Mouse (Mus musculus): Measurements from ENCODE around the gene Eppin.

Eppin gene

DNA sequence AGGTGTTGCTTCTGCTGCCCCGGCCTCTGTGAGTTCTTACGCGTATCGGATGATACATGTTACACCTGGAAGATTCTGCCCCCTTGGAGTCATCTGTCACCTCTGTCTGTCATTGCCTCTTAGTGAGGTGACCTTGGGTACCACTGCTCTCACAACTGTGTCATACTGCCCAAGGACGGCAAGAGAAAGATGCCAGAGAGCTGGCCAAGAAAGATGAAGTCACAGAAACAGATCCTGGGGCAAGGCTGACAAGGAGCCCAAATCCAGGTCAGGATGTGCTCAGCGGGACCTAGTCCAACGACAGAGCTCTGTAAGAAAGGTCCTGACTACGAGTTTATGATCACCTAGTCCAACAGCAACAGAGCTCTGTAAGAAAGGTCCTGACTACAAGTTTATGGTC is 33.3 kb downstream of the Eppin start:
- DNase-seq (ENCODE audit: low spot score): no peak

DNA sequence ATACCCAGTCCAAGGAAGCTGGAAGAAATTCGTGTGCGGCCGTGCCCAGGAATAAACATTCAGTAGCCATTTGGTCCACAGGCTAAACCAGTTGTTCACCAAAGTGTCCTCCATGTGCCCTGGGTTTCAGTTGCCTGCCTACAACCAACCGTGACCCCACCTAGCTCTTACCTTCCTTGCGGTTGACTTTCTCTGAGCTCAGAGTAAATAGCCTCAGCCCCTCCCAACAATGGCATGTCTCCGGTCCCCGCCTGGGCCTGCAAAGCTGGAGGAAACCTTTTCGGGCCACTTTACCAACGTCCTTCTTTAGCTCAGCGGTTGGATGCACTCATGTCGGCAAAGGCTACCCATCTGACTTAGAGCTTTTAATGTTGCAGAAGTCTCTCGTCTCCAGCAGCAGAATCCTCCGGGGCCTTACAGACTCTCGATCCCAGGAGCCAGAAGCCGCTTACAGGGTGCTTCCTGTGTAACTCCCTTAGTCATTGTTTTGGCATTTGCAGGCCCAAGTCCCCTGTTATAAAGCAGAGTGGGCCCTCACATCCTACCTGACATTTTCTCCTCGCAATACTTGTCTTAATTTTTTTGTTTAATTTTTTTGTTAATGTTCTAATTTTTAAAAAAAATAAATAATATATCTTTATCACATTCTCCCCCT is 34.3 kb downstream of the Eppin start:
- no peak for DNase-seq (ENCODE audit: low spot score)

DNA sequence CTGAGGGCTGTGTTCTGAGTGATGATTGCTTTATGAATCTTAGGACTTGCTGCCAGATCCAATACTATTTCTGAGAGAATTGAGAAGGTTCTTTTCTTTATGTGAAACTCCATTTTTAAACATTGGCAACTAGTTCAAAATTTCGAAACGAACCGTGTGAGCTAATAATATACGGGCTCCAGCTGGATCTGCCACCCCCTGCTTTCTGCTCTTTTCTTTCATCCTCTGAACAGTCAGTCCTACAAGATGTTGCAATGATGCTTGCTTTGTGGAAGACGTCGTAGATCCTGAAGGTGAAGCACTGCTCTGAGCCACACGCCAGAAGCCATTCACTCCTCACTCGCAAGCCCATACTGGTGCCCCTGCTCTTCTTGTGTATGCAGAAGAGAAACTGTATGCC is 35.0 kb downstream of the Eppin start:
- DNase-seq (ENCODE audit: low spot score): no peak

DNA sequence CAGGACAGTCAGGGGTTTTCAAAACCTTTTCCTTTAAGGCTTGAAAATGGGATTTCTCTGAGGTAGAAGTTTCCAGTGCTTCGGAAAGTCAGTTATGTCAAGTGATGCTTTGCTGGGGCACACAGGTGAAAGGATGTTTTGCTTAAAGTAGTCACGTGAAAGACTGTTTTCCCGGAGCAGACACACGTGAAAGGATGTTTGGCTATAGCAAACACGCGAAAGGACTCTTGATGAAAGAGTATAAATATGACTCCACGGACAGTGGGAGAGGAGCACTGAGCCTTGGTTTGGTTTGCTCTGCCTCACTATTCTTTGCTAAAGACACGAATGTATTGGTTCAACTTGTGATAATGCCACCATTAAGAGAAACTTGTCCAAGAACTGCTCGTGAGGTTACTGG is 41.9 kb downstream of the Eppin start:
- no peak for DNase-seq (ENCODE audit: low spot score)

DNA sequence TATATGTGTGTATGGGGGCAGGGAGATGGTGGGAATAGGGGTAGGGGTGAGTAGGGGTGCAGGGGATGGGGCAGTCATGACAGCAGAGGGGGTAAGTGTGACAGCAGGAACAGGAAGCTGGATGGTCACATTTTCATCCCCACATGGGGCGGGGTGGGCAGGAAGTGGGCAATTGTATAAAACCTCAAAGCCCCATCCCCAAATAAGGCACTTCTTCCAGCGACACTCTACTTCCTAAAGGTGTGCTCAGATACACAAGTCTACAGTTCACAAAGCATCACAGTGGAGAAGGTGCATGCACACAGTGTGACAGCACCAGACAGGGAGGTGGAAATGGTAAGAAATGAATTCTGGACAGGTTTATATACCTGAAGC is 42.5 kb downstream of the Eppin start:
- DNase-seq (ENCODE audit: low spot score): no peak

DNA sequence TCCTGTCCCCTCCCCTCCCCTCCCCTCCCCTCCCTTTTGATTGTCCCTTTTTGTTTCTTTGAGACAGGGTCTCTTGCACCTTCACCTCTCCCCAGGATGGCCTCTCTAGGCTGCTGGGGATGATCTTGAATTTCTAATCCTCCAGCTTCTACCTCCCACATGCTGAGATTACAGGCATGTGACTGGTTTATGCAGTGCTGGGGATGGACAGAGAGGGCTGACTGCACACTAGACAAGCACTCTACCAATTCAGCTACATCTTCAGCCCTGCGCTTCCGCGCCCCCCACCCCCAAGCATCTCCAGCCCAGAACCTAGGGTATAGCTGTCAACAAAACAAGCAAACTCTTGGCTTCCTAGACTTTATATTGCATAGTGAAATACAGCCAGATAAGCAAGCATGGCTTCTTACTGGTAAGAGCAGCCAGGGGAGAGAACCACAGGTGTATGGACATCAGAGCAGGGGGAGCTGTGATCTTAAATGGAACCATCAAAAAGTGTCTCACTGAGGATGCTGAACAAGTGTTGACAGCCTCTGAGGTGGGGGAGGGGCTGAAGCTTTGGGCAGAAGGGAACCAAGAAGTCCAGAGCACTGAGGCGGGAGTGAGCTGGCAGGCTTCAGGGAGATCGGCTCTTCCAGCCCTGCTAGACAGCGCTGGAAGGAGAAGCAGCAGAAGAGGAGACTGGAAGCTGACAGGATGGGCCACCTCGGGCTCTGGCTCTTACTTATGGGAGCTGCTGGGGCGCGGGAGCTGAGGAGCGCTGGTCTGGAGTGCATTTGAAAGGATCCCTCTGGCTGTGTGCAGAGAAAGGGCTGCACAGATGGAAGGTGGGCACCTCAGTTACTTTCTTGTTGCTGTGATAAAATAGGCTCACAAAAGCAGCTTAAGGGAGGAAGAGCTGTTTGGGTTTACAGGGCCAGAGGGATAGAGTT is 43.2 kb downstream of the Eppin start:
- no peak for DNase-seq (ENCODE audit: low spot score)

DNA sequence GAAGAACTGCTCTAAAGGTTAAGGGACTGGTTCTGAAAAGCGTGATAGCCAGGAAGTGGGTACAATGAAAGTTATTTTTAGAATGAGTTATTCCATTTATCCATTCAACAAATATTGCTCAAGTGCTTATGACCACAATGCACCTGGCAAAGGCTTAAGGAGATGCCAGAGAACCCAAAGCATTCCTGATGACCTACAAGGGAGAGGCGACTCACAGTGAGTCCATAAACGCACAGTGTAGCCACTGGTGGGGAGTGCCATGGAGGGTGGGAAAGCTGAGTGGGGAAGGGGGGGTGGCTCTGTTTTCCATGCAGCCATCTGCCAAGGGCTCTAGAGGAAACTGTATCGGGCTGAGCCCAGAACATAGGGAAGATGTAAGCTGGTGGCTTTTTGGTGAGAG is 44.1 kb downstream of the Eppin start:
- DNase-seq (ENCODE audit: low spot score): no peak

DNA sequence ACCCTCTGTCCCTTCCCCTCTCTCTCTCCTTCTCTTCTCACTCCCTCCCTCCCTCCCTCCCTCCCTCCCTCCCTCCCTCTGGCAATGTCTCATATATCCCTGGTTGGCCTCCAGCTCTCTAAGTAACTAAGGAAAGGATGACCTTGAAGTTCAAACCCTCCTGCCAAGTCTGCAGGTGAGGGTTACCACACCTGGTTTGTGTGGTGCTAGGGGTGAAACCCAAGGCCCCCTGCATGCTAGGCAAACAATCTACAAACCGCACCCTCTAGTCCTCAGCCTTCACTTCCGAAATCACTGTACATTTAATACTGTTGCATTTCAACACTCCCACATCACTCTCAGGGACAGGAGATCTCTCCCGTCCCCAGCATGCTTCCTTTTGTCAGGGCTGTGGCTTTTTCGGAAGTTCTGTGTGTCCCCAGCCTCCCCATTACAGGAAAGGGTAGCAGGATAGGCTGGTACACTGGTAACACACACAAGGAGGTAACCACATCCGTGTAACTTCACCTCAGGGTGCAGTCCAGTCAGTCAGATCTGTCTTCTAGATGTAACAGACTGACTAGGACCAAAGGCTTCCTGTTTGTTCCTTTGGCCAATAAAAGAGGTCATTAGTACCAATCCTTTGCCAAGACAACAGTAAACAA is 48.8 kb downstream of the Eppin start:
- DNase-seq (ENCODE audit: low spot score): no peak

DNA sequence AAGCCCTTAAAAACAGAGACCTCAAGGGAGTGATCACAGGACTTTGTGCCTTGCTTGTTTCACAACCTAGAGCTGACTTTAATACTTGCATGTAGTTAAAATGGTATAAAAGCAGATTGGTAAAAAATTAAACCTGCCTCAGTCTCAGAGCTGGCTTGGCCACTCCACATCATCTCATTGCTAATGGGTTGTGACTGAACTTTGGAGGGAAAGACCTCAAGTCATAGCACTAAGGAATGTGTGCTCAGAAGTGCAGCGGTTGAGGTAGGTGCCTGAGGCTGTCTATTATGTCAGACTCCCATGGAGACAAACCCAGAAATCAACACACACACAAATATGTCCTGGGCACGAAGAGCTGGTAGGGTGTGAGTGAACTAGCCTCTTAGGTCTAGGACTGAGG is 49.6 kb downstream of the Eppin start:
- no peak for DNase-seq (ENCODE audit: low spot score)

DNA sequence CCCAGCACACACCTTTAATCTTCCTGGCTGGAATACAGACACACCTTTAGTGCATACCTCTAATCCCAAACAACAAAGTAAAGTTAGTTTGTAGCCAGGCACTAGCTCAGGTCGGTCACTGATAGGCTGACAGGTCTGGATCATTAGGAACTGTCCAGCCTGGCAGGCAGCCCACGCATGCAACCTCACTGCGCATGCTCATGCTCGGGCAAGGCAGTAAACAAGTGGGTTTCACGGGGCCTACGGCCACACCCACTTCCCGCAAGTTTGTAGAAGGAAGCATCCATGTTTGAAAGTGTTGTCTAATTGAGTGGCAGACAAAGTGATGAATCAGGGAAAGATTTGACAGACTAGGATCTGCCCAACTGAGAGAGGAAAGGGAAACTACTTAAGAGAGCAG is 50.8 kb downstream of the Eppin start:
- no peak for DNase-seq (ENCODE audit: low spot score)

DNA sequence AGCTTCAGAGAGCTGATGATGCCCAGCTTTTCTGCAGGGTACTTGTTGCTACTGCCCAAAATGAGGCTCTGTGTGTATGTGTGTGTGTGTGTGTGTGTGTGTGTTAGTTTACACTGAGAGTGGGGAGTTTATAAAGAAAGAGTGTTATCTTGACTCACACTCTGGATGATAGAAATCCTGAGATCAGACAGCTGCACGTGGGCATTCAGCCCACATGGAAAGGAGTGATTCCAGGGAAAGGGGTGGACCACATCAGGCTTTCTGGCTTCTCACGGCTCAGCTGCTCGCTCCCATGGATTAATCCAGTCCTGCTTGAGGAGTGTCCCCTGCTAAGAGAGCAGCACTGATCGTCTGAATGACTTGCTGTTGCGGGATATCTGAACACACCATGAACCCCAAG is 51.3 kb downstream of the Eppin start:
- DNase-seq (ENCODE audit: low spot score): no peak

DNA sequence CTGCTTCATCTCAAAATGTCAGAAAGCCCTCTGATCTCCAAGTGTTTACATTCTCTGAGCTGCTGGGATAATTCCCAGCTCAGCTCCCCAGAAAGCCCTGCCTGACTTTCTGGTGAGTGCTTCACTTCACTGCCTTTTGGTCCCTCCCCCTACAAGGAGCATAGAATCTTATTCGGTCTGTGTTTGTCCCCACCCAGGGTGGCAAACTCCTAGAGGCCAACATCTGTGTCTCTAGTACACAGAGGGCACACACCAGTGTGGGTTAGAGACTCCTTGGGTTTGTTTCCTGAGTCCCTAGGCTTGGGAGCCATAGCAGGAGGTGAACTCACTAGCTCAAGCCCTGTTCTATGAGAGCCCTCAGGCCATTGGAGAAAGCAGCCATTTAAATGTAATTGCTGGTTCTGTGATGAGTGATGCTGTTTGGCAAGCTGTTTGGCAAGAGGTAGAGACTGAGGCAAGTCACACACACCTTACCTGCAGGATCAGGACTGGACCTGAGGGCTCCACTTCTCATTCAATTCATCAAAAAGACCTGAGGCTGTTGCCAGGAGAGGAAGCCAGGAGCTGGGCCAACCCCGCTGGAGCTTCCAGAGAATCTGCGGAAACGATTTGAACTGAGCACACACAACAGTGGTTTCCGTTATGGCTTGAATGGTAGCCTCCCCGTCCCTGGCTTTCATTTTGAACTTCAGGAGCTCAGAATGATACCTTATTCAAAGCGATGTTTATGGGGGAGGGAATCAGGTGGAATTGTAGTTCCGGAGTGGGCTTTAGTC is 52.6 kb downstream of the Eppin start:
- DNase-seq (ENCODE audit: low spot score): no peak

Measured in embryo, embryonic 10.5 days (tissue).